Mouse (Mus musculus) hindbrain, embryonic 13.5 days (tissue): ENCODE measurements around the gene Gpatch3. TPM values are rescaled to one million over a fixed set of nuclear protein-coding genes. Genes with fewer than 3 reads are reported as not detected.

ENCODE experiments used
- ATAC-seq: fragments of 200-750 bp; cut with Nextera tagmentation; 2 replicates; pipeline ENCODE4 v1.8.0; 2017; ENCODE audit warnings: moderate TSS enrichment; ENCODE audit not compliant: low FRiP score
- H3K27ac ChIP-seq: fragments of 300-500 bp; sonication (generic); 2 replicates; pipeline ENCODE4 v1.5.1; 2015; ENCODE audit warnings: inconsistent platforms, mild to moderate bottlenecking, moderate library complexity
- H3K27me3 ChIP-seq: fragments of 300-500 bp; sonication (generic); 2 replicates; pipeline ENCODE4 v1.6.1; 2015; ENCODE audit warnings: mild to moderate bottlenecking, inconsistent platforms
- H3K36me3 ChIP-seq: fragments of 300-500 bp; sonication (generic); 2 replicates; pipeline ENCODE4 v1.6.1; 2015; ENCODE audit warnings: mild to moderate bottlenecking, inconsistent platforms
- H3K4me1 ChIP-seq: fragments of 300-500 bp; sonication (generic); replicated peaks from 2 replicates; pipeline ENCODE4 v1.6.1; 2015; ENCODE audit warnings: inconsistent platforms
- H3K4me2 ChIP-seq: fragments of 300-500 bp; sonication (generic); 2 replicates; pipeline ENCODE4 v1.6.1; 2015; ENCODE audit warnings: inconsistent platforms, mild to moderate bottlenecking, moderate library complexity
- H3K4me3 ChIP-seq: fragments of 300-500 bp; sonication (generic); 2 replicates; pipeline ENCODE4 v1.5.1; 2015; ENCODE audit warnings: mild to moderate bottlenecking, inconsistent platforms
- H3K9ac ChIP-seq: fragments of 300-500 bp; sonication (generic); 2 replicates; pipeline ENCODE4 v1.6.1; 2015; ENCODE audit warnings: mild to moderate bottlenecking, inconsistent platforms
- H3K9me3 ChIP-seq: fragments of 300-500 bp; sonication (generic); 2 replicates; pipeline ENCODE4 v1.6.1; 2016; ENCODE audit warnings: inconsistent platforms
- WGBS: fragments of 180-500 bp; shearing (Covaris S2); methylation state at CpG from one replicate; pipeline ENCODE4 v1.1.7; 2015; 5-methylcytosine and 5-hydroxymethylcytosine counted together
- polyA plus RNA-seq: library from polyadenylated mRNA; unstranded; fragments of >200 nt; fragmentation: Nextera tagmentation; extraction: Ambion mirVana; gene quantifications from 2 replicates; pipeline ENCODE4 v1.2.1, GENCODE M21; 2015

Gene Gpatch3
- polyA plus RNA-seq, 1 experiment from 2014 or later = 6.7 TPM

DNA sequence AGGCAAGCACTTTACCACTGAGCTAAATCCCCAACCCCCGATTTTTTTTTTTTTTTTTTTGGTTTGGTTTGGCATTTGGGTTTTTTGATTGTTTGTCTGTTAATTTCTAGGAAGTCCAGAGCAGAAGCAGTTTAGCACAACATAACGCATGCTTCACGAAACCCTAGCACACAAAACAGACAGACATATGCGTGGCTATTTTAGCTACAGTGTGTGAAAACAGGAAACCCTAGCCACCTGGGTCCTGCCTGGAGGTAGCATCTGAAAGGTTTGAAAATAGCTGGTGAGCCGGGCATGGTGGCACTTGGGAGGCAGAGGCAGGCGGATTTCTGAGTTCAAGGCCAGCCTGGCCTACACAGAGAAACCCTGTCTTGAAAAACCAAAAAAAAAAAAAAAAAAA lies 21.5 kb downstream of the Gpatch3 start:
- no peak overlapping the region for H3K27ac ChIP-seq
- WGBS = 87% methylated on average over 6 of the region's 6 CpGs
- no peaks in the 10 kb centered on the region for H3K9me3 ChIP-seq
- ATAC-seq = no peak
- no peak overlapping the region for H3K4me2 ChIP-seq
- peaks cover 39% of the 10 kb centered on the region for H3K27me3 ChIP-seq
- H3K36me3 ChIP-seq = peaks cover 17% of the 10 kb centered on the region
- no peak overlapping the region for H3K9ac ChIP-seq
- H3K4me1 ChIP-seq = peaks cover 12% of the 10 kb centered on the region
- no peak overlapping the region for H3K4me3 ChIP-seq

- peaks cover 5% of the 10 kb centered on the region for H3K36me3 ChIP-seq
- H3K27me3 ChIP-seq = peaks cover 64% of the 10 kb centered on the region
- no peak overlapping the region for H3K9ac ChIP-seq
- peaks cover 17% of the 10 kb centered on the region for H3K4me1 ChIP-seq
- whole genome bisulfite sequencing = 55% methylated on average over 4 of the region's 4 CpGs
- no peak overlapping the region for H3K27ac ChIP-seq
- no peak for ATAC-seq
- no peak overlapping the region for H3K4me3 ChIP-seq
- H3K4me2 ChIP-seq = no peak overlapping the region
- no peaks in the 10 kb centered on the region for H3K9me3 ChIP-seq
These were observed 24.1 kb downstream of the Gpatch3 start for GRCm38 (mm10) chr4:133598616-133599015.

GRCm38 (mm10) chr4:133599116-133599515 lies 24.6 kb downstream of the Gpatch3 start:
- Histone ChIP-seq H3K4me2 (peak overlapping the region; percentile 66), H3K36me3 (peaks cover 10% of the 10 kb centered on the region), H3K27ac (no peak overlapping the region), H3K9ac (peak overlapping the region; percentile 51; the same call in 1 of the 2 replicates), H3K9me3 (no peaks in the 10 kb centered on the region), H3K27me3 (peaks cover 67% of the 10 kb centered on the region), H3K4me1 (peaks cover 17% of the 10 kb centered on the region), H3K4me3 (peak overlapping the region; percentile 45)
- WGBS = 30% methylated on average over 7 of the region's 7 CpGs
- ATAC-seq = no peak

DNA sequence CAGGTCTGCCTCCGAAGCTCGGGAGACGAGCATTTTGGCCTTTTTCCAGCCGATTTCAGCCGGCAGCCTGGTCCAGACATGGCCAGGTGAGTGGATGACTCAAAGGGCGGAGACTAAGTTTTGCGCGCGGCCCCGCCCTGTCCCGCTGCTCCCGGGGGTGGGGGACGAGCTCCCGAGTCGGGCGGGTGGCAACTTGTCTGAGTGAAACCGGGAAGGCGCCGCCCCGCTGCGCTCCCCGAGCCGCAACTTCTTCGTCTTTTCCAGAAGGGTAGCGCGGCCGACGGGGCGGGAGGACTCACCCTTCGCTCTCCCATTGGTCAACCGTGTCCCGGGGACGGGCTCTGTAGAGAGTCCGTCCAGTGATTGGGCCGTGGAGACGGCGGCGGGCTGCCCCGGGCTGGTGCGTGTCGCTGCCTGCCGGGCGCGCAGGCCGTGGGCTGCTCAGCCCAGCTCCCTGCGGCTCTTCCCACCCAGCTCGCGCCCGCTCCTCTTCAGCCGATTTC lies 25.1 kb downstream of the Gpatch3 start:
- H3K9ac ChIP-seq = peak overlapping the region; percentile 51
- WGBS = under 1% methylated on average over 50 of the region's 50 CpGs
- H3K4me3 ChIP-seq = peak overlapping the region; percentile 45
- H3K9me3 ChIP-seq = no peaks in the 10 kb centered on the region
- H3K36me3 ChIP-seq = peaks cover 13% of the 10 kb centered on the region
- no peak overlapping the region for H3K27ac ChIP-seq
- peak overlapping the region; percentile 66 for H3K4me2 ChIP-seq
- peaks cover 67% of the 10 kb centered on the region for H3K27me3 ChIP-seq
- ATAC-seq = peak; percentile 87
- H3K4me1 ChIP-seq = peaks cover 17% of the 10 kb centered on the region

- peaks cover 17% of the 10 kb centered on the region for H3K4me1 ChIP-seq
- WGBS = 18% methylated on average over 9 of the region's 9 CpGs
- peaks cover 67% of the 10 kb centered on the region for H3K27me3 ChIP-seq
- no peaks in the 10 kb centered on the region for H3K9me3 ChIP-seq
- peak overlapping the region; percentile 66 for H3K4me2 ChIP-seq
- H3K27ac ChIP-seq = no peak overlapping the region
- H3K36me3 ChIP-seq = peaks cover 18% of the 10 kb centered on the region
- ATAC-seq = no peak
- peak overlapping the region; percentile 51; the same call in 1 of the 2 replicates for H3K9ac ChIP-seq
- H3K4me3 ChIP-seq = peak overlapping the region; percentile 45
These were observed 25.8 kb downstream of the Gpatch3 start for GRCm38 (mm10) chr4:133600306-133600705.

GRCm38 (mm10) chr4:133601721-133602218 lies 27.2 kb downstream of the Gpatch3 start, which contains the start of gene Sfn:
TSS of gene Sfn (minus strand) at chr4:133602168.
- Histone ChIP-seq H3K36me3 (peaks cover 31% of the 10 kb centered on the region), H3K4me1 (peaks cover 17% of the 10 kb centered on the region), H3K4me2 (peak within 1 kb of the TSS; percentile 19; the same call in 1 of the 2 replicates), H3K27ac (no peak within 1 kb of the TSS), H3K27me3 (peaks cover 67% of the 10 kb centered on the region), H3K4me3 (peak within 1 kb of the TSS; percentile 11), H3K9ac (no peak within 1 kb of the TSS), H3K9me3 (no peaks in the 10 kb centered on the region)
- WGBS = 3% methylated on average over 16 of the region's 16 CpGs
- ATAC-seq = no peak

GRCm38 (mm10) chr4:133603056-133603455 lies 28.5 kb downstream of the Gpatch3 start:
- ATAC-seq = no peak
- H3K9ac ChIP-seq = no peak overlapping the region
- H3K4me1 ChIP-seq = peaks cover 17% of the 10 kb centered on the region
- H3K9me3 ChIP-seq = no peaks in the 10 kb centered on the region
- 92% methylated on average over 5 of the region's 5 CpGs for whole genome bisulfite sequencing
- no peak overlapping the region for H3K4me2 ChIP-seq
- H3K27me3 ChIP-seq = peaks cover 56% of the 10 kb centered on the region
- peaks cover 43% of the 10 kb centered on the region for H3K36me3 ChIP-seq
- H3K4me3 ChIP-seq = no peak overlapping the region
- H3K27ac ChIP-seq = no peak overlapping the region

DNA sequence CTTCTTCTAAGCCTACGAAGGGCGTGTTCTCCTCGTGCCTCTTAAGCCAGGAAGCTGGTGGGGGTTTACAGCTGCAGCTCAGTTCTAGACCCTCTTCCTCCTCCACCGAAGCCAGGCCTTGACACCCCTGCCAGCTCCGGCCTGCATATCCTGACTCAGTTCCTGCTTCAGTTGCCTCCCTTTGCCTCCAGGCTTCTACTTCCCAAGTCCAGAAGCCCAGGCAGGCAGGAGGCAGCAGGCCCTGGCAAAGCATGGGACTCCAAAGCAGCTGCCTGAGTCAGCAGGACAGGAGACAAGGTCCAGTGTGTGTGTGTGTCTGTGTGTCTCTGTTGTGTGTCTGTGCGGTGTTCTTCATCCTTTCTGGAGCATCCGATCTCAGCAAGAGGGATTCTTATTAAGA lies 29.6 kb downstream of the Gpatch3 start:
- H3K9me3 ChIP-seq = no peaks in the 10 kb centered on the region

DNA sequence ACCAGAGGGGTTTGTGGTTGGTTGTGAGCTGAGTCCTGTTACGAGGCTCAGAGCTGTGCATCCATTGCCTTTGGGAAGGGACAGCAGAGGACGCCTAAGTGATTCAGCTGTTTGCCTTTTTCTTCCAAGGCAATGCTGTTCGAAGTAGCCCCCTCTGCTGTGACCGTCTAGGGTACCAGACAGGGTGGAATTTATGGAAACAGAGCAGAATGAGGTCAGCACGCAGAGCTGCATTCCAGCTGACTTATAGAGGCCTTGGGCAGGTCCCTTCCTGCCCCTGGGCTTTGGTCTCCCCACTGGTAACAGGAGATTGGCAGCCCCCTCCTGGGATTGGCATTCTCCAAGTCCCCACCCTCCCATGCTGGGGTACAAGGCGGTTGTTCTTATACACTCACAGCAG lies 30.3 kb downstream of the Gpatch3 start:
- H3K36me3 ChIP-seq = peaks cover 51% of the 10 kb centered on the region
- no peak overlapping the region for H3K27ac ChIP-seq
- WGBS = 60% methylated on average over 6 of the region's 6 CpGs
- no peak overlapping the region for H3K9ac ChIP-seq
- no peak for ATAC-seq
- H3K4me3 ChIP-seq = no peak overlapping the region
- H3K9me3 ChIP-seq = no peaks in the 10 kb centered on the region
- no peak overlapping the region for H3K4me2 ChIP-seq
- peaks cover 9% of the 10 kb centered on the region for H3K4me1 ChIP-seq
- peaks cover 38% of the 10 kb centered on the region for H3K27me3 ChIP-seq

More for the DNA sequence above, 29.6 kb downstream of the Gpatch3 start:
- Histone ChIP-seq H3K9ac (no peak overlapping the region), H3K27ac (no peak overlapping the region), H3K4me2 (no peak overlapping the region), H3K27me3 (peaks cover 45% of the 10 kb centered on the region), H3K36me3 (peaks cover 51% of the 10 kb centered on the region), H3K4me1 (peaks cover 16% of the 10 kb centered on the region), H3K4me3 (no peak overlapping the region)
- ATAC-seq = no peak
- 94% methylated on average over 7 of the region's 7 CpGs for WGBS

- H3K27me3 ChIP-seq = peaks cover 33% of the 10 kb centered on the region
- H3K27ac ChIP-seq = no peak overlapping the region
- H3K4me3 ChIP-seq = no peak overlapping the region
- WGBS = 57% methylated on average over 9 of the region's 9 CpGs
- peaks cover 54% of the 10 kb centered on the region for H3K36me3 ChIP-seq
- no peaks in the 10 kb centered on the region for H3K9me3 ChIP-seq
- no peak for ATAC-seq
- no peak overlapping the region for H3K4me2 ChIP-seq
- H3K4me1 ChIP-seq = peaks cover 5% of the 10 kb centered on the region
- H3K9ac ChIP-seq = peak overlapping the region; percentile 15; the same call in 1 of the 2 replicates
These were observed 30.8 kb downstream of the Gpatch3 start for GRCm38 (mm10) chr4:133605330-133605729.

DNA sequence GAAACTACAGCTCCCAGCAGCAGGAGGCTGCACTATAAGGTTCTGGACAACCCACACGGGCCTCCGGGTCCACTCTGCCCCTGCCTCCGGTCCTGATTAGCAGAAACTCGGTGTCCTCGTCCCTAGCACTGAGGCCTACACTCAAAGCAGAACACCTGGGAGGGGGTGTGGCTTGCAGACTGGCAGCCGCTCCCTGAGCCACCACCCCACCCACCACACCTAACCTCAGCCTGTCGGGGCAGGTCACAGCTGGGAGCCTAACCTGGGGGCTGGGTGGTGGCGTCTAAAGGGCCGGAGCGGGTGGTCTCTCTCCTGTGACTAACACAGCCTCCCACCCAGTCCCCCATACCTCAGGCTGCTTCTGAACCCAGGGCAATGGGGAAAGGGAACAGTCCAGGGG lies 32.7 kb downstream of the Gpatch3 start:
- H3K9me3 ChIP-seq = peaks cover 4% of the 10 kb centered on the region; the same call in 1 of the 2 replicates
- 81% methylated on average over 10 of the region's 10 CpGs for WGBS
- no peak for ATAC-seq
- H3K27ac ChIP-seq = no peak overlapping the region
- H3K36me3 ChIP-seq = peaks cover 71% of the 10 kb centered on the region
- no peak overlapping the region for H3K4me2 ChIP-seq
- peaks cover 16% of the 10 kb centered on the region for H3K27me3 ChIP-seq
- H3K4me1 ChIP-seq = no peaks in the 10 kb centered on the region
- H3K9ac ChIP-seq = no peak overlapping the region
- no peak overlapping the region for H3K4me3 ChIP-seq

GRCm38 (mm10) chr4:133609719-133610118 lies 35.2 kb downstream of the Gpatch3 start:
- no peak overlapping the region for H3K4me2 ChIP-seq
- 17% methylated on average over 6 of the region's 6 CpGs for WGBS
- peaks cover 82% of the 10 kb centered on the region for H3K36me3 ChIP-seq
- H3K4me3 ChIP-seq = no peak overlapping the region
- H3K9me3 ChIP-seq = peaks cover 5% of the 10 kb centered on the region; the same call in 1 of the 2 replicates
- H3K4me1 ChIP-seq = no peaks in the 10 kb centered on the region
- no peak overlapping the region for H3K27ac ChIP-seq
- no peaks in the 10 kb centered on the region for H3K27me3 ChIP-seq
- ATAC-seq = 0 out of 2 replicates have a peak, but pooled peaks have one; percentile 59
- no peak overlapping the region for H3K9ac ChIP-seq

DNA sequence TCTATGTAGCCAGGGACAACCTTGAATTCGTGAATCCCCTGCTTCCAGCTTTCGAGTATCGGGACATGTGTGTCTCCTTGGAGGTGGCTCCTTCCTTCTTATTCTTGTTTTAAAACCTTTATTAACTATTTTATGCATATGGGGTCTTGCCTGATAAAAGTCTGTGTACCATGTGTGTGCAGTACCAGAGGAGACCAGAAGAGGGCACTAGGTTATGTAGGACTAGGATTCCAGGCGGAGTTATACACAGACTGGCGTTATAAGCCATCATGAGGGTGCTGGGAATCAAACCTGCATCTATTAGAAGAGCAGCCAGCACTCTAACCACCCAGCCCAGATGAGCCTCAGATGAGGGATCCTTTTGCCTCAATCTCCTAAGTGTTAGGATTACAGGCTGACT lies 37.3 kb downstream of the Gpatch3 start:
- WGBS = 99% methylated on average over 5 of the region's 5 CpGs

More for the DNA sequence above, 37.3 kb downstream of the Gpatch3 start:
- H3K27ac ChIP-seq = no peak overlapping the region
- ATAC-seq = no peak
- no peaks in the 10 kb centered on the region for H3K27me3 ChIP-seq
- H3K4me3 ChIP-seq = no peak overlapping the region
- peaks cover 5% of the 10 kb centered on the region; the same call in 1 of the 2 replicates for H3K9me3 ChIP-seq
- H3K9ac ChIP-seq = no peak overlapping the region
- H3K4me1 ChIP-seq = no peaks in the 10 kb centered on the region
- peaks cover 82% of the 10 kb centered on the region for H3K36me3 ChIP-seq
- H3K4me2 ChIP-seq = no peak overlapping the region
